ENCODE assay signal across 10 mouse cellular contexts in the genomic region with DNA sequence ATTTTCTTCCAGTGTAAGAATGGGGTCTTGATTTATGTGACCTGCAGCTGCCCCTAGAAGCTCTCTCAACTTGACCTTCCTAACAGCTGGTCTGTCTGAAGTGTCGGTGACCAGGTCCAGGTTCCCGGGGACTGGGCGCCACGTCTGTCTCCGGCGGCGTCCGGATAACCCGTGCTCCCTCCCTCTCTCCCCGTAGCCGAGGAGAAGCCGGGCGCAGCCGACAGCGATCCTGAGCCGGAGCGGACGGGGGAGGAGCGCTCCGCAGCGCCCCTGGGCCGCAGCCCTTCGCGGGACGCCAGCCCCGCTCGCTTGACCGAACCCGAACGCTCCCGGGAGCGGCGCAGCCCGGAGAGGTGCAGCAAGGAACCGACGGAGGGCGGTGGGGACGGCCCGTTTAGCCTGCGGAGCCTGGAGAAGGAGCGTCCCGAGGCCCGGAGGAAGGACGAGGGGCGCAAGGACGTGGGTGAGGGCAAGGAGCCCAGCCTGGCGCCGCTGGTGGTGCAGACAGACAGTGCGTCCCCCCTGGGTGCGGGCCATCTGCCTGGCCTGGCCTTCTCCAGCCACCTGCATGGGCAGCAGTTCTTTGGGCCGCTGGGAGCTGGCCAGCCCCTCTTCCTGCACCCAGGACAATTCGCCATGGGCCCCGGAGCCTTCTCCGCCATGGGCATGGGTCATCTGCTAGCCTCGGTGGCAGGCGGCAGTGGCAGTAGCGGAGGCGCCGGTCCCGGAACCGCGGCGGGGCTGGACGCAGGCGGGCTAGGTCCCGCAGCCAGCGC. TPM values are rescaled to one million over a fixed set of nuclear protein-coding genes. Genes with fewer than 3 reads are reported as not detected.
DNase-seq lines count a peak whose midpoint lies in the region; ATAC-seq and TF ChIP-seq lines count a peak whose summit lies in the region.
"Had no signal": no experiment of that assay in that cellular context is flagged by ENCODE, and none has a peak within 500 bp of the region (broad histone marks: within the 10 kb centered on the region; RNA-seq: fewer than 3 reads in every experiment).

No protein-coding gene starts in this region.

- H3K9ac ChIP-seq in hindbrain, embryonic 15.5 days = no peak overlapping the region
- no peak overlapping the region for H3K9ac ChIP-seq in midbrain, embryonic 12.5 days (replicated peaks)

- peak overlapping the region; percentile 88 for H3K27ac ChIP-seq in kidney, adult 2 months (ENCODE audit: insufficient read depth, low read depth, low read length)
- H3K27ac ChIP-seq in embryonic facial prominence, embryonic 10.5 days (replicated peaks) = peak overlapping the region; percentile 93
- no peak overlapping the region for H3K27ac ChIP-seq in hindbrain, embryonic 15.5 days (replicated peaks)
- no peak overlapping the region for H3K27ac ChIP-seq in midbrain, embryonic 12.5 days (replicated peaks)

- TF ChIP-seq POLR2A in kidney, adult 2 months (IDR thresholded peaks at IDR 0.05; ENCODE audit: low read depth, low read length) = no peak

- peaks cover 4% of the 10 kb centered on the region; the same call in 1 of the 2 replicates for H3K36me3 ChIP-seq in kidney, adult 2 months (ENCODE audit: control insufficient read depth, insufficient read depth, low read length)
- peaks cover 73% of the 10 kb centered on the region for H3K36me3 ChIP-seq in embryonic facial prominence, embryonic 10.5 days (replicated peaks)
- no peaks in the 10 kb centered on the region for H3K36me3 ChIP-seq in hindbrain, embryonic 15.5 days
- no peaks in the 10 kb centered on the region for H3K36me3 ChIP-seq in midbrain, embryonic 12.5 days

- H3K4me1 ChIP-seq in kidney, adult 2 months (ENCODE audit: control insufficient read depth, insufficient read depth, low read length) = peaks cover 4% of the 10 kb centered on the region; the same call in 1 of the 2 replicates
- peaks cover 69% of the 10 kb centered on the region for H3K4me1 ChIP-seq in embryonic facial prominence, embryonic 10.5 days
- peaks cover 33% of the 10 kb centered on the region for H3K4me1 ChIP-seq in hindbrain, embryonic 15.5 days (replicated peaks)
- peaks cover 30% of the 10 kb centered on the region for H3K4me1 ChIP-seq in midbrain, embryonic 12.5 days

- TF ChIP-seq CTCF in kidney, adult 2 months (conservative IDR thresholded peaks at IDR 0.05; ENCODE audit: insufficient read depth, insufficient read length, low read depth, low read length) = no peak

- 0 out of 2 replicates have a peak overlapping the region, but pooled peaks have one; percentile 9 for H3K4me2 ChIP-seq in hindbrain, embryonic 15.5 days
- H3K4me2 ChIP-seq in midbrain, embryonic 12.5 days (replicated peaks) = peak overlapping the region; percentile 27

- H3K9me3 ChIP-seq in embryonic facial prominence, embryonic 10.5 days = no peaks in the 10 kb centered on the region
- H3K9me3 ChIP-seq in hindbrain, embryonic 15.5 days = no peaks in the 10 kb centered on the region
- H3K9me3 ChIP-seq in midbrain, embryonic 12.5 days = no peaks in the 10 kb centered on the region

- H3K4me3 ChIP-seq in kidney, adult 2 months (ENCODE audit: insufficient read depth, low read depth, low read length) = peak overlapping the region; percentile 59
- H3K4me3 ChIP-seq in embryonic facial prominence, embryonic 10.5 days = peak overlapping the region; percentile 70
- H3K4me3 ChIP-seq in hindbrain, embryonic 15.5 days = peak overlapping the region; percentile 10
- H3K4me3 ChIP-seq in midbrain, embryonic 12.5 days = peak overlapping the region; percentile 24

- peak; percentile 33 for DNase-seq in kidney, adult 2 months
- DNase-seq in kidney, adult 8-10 months = no peak
- peak; percentile 69 for DNase-seq in embryonic facial prominence, embryonic 10.5 days (ENCODE audit: low spot score)
- DNase-seq in layer of hippocampus, adult 9-10 months (ENCODE audit: low spot score) = no peak
- DNase-seq in left cerebral cortex, adult 11 months (ENCODE audit: low spot score) = no peak
- DNase-seq in adipocyte (ENCODE audit: low spot score) = no peak

- 23% methylated on average over 66 of the region's 67 CpGs for WGBS in kidney, adult 2 months
- WGBS in embryonic facial prominence, embryonic 10.5 days = under 1% methylated on average over 67 of the region's 67 CpGs
- WGBS in hindbrain, embryonic 15.5 days = under 1% methylated on average over 65 of the region's 67 CpGs
- WGBS in midbrain, embryonic 12.5 days = under 1% methylated on average over 61 of the region's 67 CpGs

- no peak for ATAC-seq in hindbrain, embryonic 15.5 days (ENCODE audit: low FRiP score, low read depth)
- ATAC-seq in midbrain, embryonic 12.5 days (ENCODE audit: low FRiP score, low read depth) = no peak
- ATAC-seq: Patski had no signal

- H3K27me3 ChIP-seq in kidney, adult 2 months (replicated peaks; ENCODE audit: control insufficient read depth, insufficient read depth, low read length) = no peaks in the 10 kb centered on the region
- peaks cover 98% of the 10 kb centered on the region for H3K27me3 ChIP-seq in embryonic facial prominence, embryonic 10.5 days (replicated peaks; ENCODE audit: low read depth, poor library complexity, severe bottlenecking)
- H3K27me3 ChIP-seq in hindbrain, embryonic 15.5 days = peaks cover 75% of the 10 kb centered on the region
- peaks cover 98% of the 10 kb centered on the region for H3K27me3 ChIP-seq in midbrain, embryonic 12.5 days
- H3K27me3 ChIP-seq: Patski had no signal

RNA-seq across cellular contexts. Expression of a gene that starts 5.5 kb away (rescaled TPM):
- 58.5 and 66.9 TPM in 2 replicates for polyA plus RNA-seq in kidney, adult 2 months (2012; rRNA removed)
- polyA plus RNA-seq in embryonic facial prominence, embryonic 10.5 days (2016; fragmentation: Nextera tagmentation; extraction: Ambion mirVana) = 9.9 and 10.9 TPM in 2 replicates
- 1.5 and 1.9 TPM in 2 replicates for polyA plus RNA-seq in hindbrain, embryonic 15.5 days (2015; fragmentation: Nextera tagmentation; extraction: Ambion mirVana)
- polyA plus RNA-seq in midbrain, embryonic 12.5 days (2016; fragmentation: Nextera tagmentation; extraction: Ambion mirVana) = 0.65 and 0.84 TPM in 2 replicates

RNA-seq across cellular contexts. Expression of a gene that starts 12.3 kb away (rescaled TPM):
- polyA plus RNA-seq in kidney, adult 2 months (2012; rRNA removed) = not detected in 2 replicates
- polyA plus RNA-seq in embryonic facial prominence, embryonic 10.5 days (2016; fragmentation: Nextera tagmentation; extraction: Ambion mirVana) = not detected in 2 replicates
- not detected in 2 replicates for polyA plus RNA-seq in hindbrain, embryonic 15.5 days (2015; fragmentation: Nextera tagmentation; extraction: Ambion mirVana)
- not detected in 2 replicates for polyA plus RNA-seq in midbrain, embryonic 12.5 days (2016; fragmentation: Nextera tagmentation; extraction: Ambion mirVana)
- polyA plus RNA-seq: gonadal fat pad, adult 2 months; Patski had no signal

RNA-seq across cellular contexts. Expression of a gene that starts 48.4 kb away (rescaled TPM):
- polyA plus RNA-seq in kidney, adult 2 months (2012; rRNA removed) = 0.08 TPM in 2 replicates
- polyA plus RNA-seq in embryonic facial prominence, embryonic 10.5 days (2016; fragmentation: Nextera tagmentation; extraction: Ambion mirVana) = 1.0 and 1.4 TPM in 2 replicates
- polyA plus RNA-seq in hindbrain, embryonic 15.5 days (2015; fragmentation: Nextera tagmentation; extraction: Ambion mirVana) = 0.21 and 0.31 TPM in 2 replicates
- polyA plus RNA-seq in midbrain, embryonic 12.5 days (2016; fragmentation: Nextera tagmentation; extraction: Ambion mirVana) = 0.12 and 0.19 TPM in 2 replicates
- polyA plus RNA-seq: Patski had no signal

Comparison
In these comparisons a context has a peak if more than half of its experiments do, and no peak if none do; other contexts are left out.
1. DNase-seq: peak in kidney, adult 2 months (single experiment) and embryonic facial prominence, embryonic 10.5 days (single experiment); none in kidney, adult 8-10 months (0 of 2), layer of hippocampus, adult 9-10 months (single experiment), left cerebral cortex, adult 11 months (single experiment) and adipocyte (single experiment).
2. H3K27ac ChIP-seq: peak in kidney, adult 2 months (single experiment) and embryonic facial prominence, embryonic 10.5 days (single experiment); none in hindbrain, embryonic 15.5 days (single experiment) and midbrain, embryonic 12.5 days (single experiment).
3. H3K4me3 ChIP-seq: peak in every context shown above with its lines; median percentile 70 in embryonic facial prominence, embryonic 10.5 days; 59 in kidney, adult 2 months; 24 in midbrain, embryonic 12.5 days; 10 in hindbrain, embryonic 15.5 days.